Mouse (Mus musculus): Measurements from ENCODE around the gene Ing3.

DNA sequence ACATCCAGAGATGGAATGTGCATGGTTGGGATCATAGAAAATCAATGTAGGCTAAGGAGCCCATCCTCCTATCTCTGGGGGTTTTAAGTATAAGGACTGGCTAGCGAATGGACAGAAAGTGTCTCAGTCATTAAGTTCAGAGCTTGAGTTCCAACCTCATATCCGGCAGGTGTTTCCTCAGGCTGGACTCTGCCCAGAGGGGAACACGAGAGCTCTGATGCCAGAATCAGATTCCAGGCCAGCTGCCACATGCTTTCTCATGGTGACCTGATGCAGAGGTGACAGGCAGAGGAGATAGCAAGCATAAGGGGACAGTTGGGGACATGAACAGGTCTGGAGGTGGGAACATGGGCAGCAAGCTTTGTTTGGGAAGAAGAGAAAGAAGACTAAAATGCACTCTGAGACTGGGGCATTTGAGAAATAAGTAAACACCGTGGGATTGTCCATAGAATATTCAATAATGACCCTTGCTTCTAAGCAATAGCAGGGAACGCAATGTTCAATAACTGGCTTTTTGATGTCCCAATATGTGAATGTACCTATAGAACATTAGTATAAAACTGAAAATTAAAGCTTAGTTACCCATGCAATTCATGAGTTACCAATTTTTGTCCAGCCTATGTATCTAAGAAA, 52.0 kb downstream of the Ing3 start:
- TF ChIP-seq CTCF (IDR thresholded peaks at IDR 0.05), result no peak
- no peak for TF ChIP-seq EP300 (IDR thresholded peaks at IDR 0.05)

Measured in lung, postnatal 0 days (tissue).